Mouse (Mus musculus) layer of hippocampus, adult 2 months (tissue): ENCODE measurements around the gene Cpt1c. TPM values are rescaled to one million over a fixed set of nuclear protein-coding genes. Genes with fewer than 3 reads are reported as not detected.

Experiments used
- DNase-seq, 2 experiments: peaks; one replicate each; pipeline ENCODE4 v3.0.0; 2022; ENCODE audit warnings: low spot score in 2 of 2
- H3K27ac ChIP-seq: fragments of 200-600 bp; 2 replicates; pipeline ENCODE4 v1.8.1; 2022
- H3K4me3 ChIP-seq: fragments of 200-600 bp; 2 replicates; pipeline ENCODE4 v1.8.1; 2022; ENCODE audit warnings: mild to moderate bottlenecking
- CTCF ChIP-seq: fragments of 200-600 bp; conservative IDR thresholded peaks from 2 replicates; pipeline ENCODE4 v1.8.1; 2022; ENCODE audit warnings: antibody characterized with exemption, mild to moderate bottlenecking, moderate library complexity
- total RNA-seq, 2 experiments: library from RNA; stranded (reverse); gene quantifications; 2 replicates each; pipeline ENCODE4 v1.2.3; 2021

Cpt1c gene
- total RNA-seq, 2 experiments from 2014 or later = 138 to 140 TPM

GRCm38 (mm10) chr7:45012011-45012410 is 37.4 kb upstream of the Cpt1c start:
- no peak for TF ChIP-seq CTCF
- Histone ChIP-seq H3K27ac (no peak overlapping the region), H3K4me3 (no peak overlapping the region)

GRCm38 (mm10) chr7:45008411-45008810 is 33.8 kb upstream of the Cpt1c start:
- DNase-seq = no peak
- Histone ChIP-seq H3K4me3 (no peak overlapping the region), H3K27ac (no peak overlapping the region)
- TF ChIP-seq CTCF = no peak

More at GRCm38 (mm10) chr7:45012011-45012410, 37.4 kb upstream of the Cpt1c start:
- no peak for DNase-seq

- DNase-seq = no peak
- H3K27ac ChIP-seq = no peak overlapping the region
- H3K4me3 ChIP-seq = no peak overlapping the region
- no peak for TF ChIP-seq CTCF
These were observed 33.2 kb upstream of the Cpt1c start for GRCm38 (mm10) chr7:45007846-45008245.

GRCm38 (mm10) chr7:45007141-45007540 is 32.5 kb upstream of the Cpt1c start:
- Histone ChIP-seq H3K4me3 (no peak overlapping the region), H3K27ac (no peak overlapping the region)
- no peak for TF ChIP-seq CTCF
- no peak for DNase-seq

- no peak for DNase-seq
- no peak for TF ChIP-seq CTCF
- Histone ChIP-seq H3K27ac (no peak overlapping the region), H3K4me3 (no peak overlapping the region)
These were observed 31.9 kb upstream of the Cpt1c start for GRCm38 (mm10) chr7:45006503-45006902.

GRCm38 (mm10) chr7:45005321-45005992 is 30.8 kb upstream of the Cpt1c start:
- no peak for TF ChIP-seq CTCF
- no peak for DNase-seq
- H3K4me3 ChIP-seq = no peak overlapping the region
- H3K27ac ChIP-seq = no peak overlapping the region

GRCm38 (mm10) chr7:45004546-45004945 is 29.9 kb upstream of the Cpt1c start:
- no peak for DNase-seq
- TF ChIP-seq CTCF = no peak
- Histone ChIP-seq H3K27ac (no peak overlapping the region; the same call in 1 of the 2 replicates), H3K4me3 (no peak overlapping the region)

- TF ChIP-seq CTCF = no peak
- H3K27ac ChIP-seq = peak overlapping the region; percentile 23; the same call in 1 of the 2 replicates
- DNase-seq = no peak
These were observed 27.8 kb upstream of the Cpt1c start for GRCm38 (mm10) chr7:45002440-45002839.

GRCm38 (mm10) chr7:45000539-45001114 is 26.0 kb upstream of the Cpt1c start:
- no peak for TF ChIP-seq CTCF
- no peak for DNase-seq
- H3K27ac ChIP-seq = no peak overlapping the region; the same call in 1 of the 2 replicates
- H3K4me3 ChIP-seq = no peak overlapping the region

More at GRCm38 (mm10) chr7:45002440-45002839, 27.8 kb upstream of the Cpt1c start:
- no peak overlapping the region for H3K4me3 ChIP-seq

GRCm38 (mm10) chr7:44999753-45000152 is 25.1 kb upstream of the Cpt1c start:
- no peak for TF ChIP-seq CTCF
- Histone ChIP-seq H3K27ac (no peak overlapping the region), H3K4me3 (no peak overlapping the region)
- no peak for DNase-seq

- peak within 1 kb of the TSS; percentile 65 for H3K4me3 ChIP-seq
- peak within 1 kb of the TSS; percentile 84 for H3K27ac ChIP-seq
- DNase-seq = no peak
- TF ChIP-seq CTCF = no peak
These were observed 23.9 kb upstream of the Cpt1c start, which contains the start of gene Bcl2l12 for GRCm38 (mm10) chr7:44998501-44998955. Gene Bcl2l12 (minus strand): TSS chr7:44998712.

- Histone ChIP-seq H3K4me3 (peak overlapping the region; percentile 65), H3K27ac (peak overlapping the region; percentile 84)
- DNase-seq = no peak
- no peak for TF ChIP-seq CTCF
These were observed 23.3 kb upstream of the Cpt1c start for GRCm38 (mm10) chr7:44997940-44998428.

GRCm38 (mm10) chr7:44997231-44997939 is 22.7 kb upstream of the Cpt1c start, which contains the start of gene Irf3:
Gene Irf3 (plus strand): TSS chr7:44997648.
- H3K4me3 ChIP-seq = peak within 1 kb of the TSS; percentile 65
- H3K27ac ChIP-seq = peak within 1 kb of the TSS; percentile 84
- DNase-seq = peak; percentile 95 to 96
- no peak for TF ChIP-seq CTCF
